Mouse (Mus musculus): ENCODE measurements around the gene Soat1.

GRCm38 (mm10) chr1:156507753-156508152, 33.6 kb upstream of the Soat1 start:
- no peak for TF ChIP-seq EP300 (IDR thresholded peaks at IDR 0.05; ENCODE audit: low read depth)
- no peak for TF ChIP-seq CTCF (IDR thresholded peaks at IDR 0.05; ENCODE audit: low read depth)

Data from liver, postnatal 0 days (tissue).